Mouse (Mus musculus): ENCODE results near the gene Gsk3b. TPM values are rescaled to one million over a fixed set of nuclear protein-coding genes. Genes with fewer than 3 reads are reported as not detected.
A peak's percentile ranks its signal among the peaks of the same experiment; 100 is the strongest.

Gene Gsk3b
- polyA plus RNA-seq, 1 experiment from 2014 or later, result 84.1 TPM

DNA sequence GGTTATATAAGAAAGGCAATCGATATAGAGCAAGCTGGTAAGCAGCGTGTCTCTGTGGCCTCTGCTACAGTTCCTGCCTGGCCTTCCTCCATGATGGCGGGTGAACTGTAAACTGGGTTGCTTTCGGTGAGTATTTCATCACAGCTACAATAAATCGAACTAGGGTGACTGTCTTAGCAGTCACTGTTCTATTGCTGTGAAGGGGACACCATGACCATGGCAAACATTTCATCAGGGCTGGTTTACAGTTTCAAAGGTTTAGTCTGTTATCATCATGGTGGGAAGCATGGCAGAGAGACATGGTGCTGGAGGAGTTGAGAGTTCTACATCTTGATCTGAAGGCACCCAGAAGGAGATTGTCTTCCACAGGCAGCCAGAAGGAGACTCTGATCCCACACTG lies 191.0 kb downstream of the Gsk3b start:
- H3K27me3 ChIP-seq (ENCODE audit: insufficient read depth, poor library complexity, severe bottlenecking), result no peaks in the 10 kb centered on the region
- WGBS, result 94% methylated on average over 5 of the region's 5 CpGs
- no peak for DNase-seq (ENCODE audit: low spot score)
- no peak overlapping the region for H3K4me3 ChIP-seq
- no peaks in the 10 kb centered on the region for H3K36me3 ChIP-seq
- peaks cover 18% of the 10 kb centered on the region for H3K4me1 ChIP-seq (replicated peaks)
- no peak overlapping the region for H3K27ac ChIP-seq
- H3K9me3 ChIP-seq, result no peaks in the 10 kb centered on the region

DNA sequence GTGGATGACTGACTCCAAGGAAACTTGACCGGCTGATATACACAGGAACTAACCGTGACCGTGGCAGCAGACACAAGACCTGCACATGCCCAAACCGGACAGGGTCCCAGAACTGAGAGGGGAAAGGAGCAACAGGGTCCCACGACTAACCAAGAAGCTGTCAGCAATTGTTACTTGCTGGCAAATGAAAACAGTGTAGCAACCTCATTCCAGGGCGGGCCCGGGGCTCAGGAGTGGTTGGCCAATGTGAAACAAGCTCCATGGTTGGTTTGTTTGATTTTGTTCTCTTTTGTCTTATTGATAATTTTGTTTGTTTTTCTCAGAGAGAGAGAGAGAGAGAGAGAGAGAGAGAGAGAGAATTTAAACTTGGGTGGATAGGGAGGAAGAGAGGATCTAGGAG lies 192.2 kb downstream of the Gsk3b start:
- whole genome bisulfite sequencing, result 86% methylated on average over 7 of the region's 7 CpGs
- Histone ChIP-seq H3K9me3 (no peaks in the 10 kb centered on the region), H3K27me3 (ENCODE audit: insufficient read depth, poor library complexity, severe bottlenecking) (no peaks in the 10 kb centered on the region), H3K4me3 (no peak overlapping the region), H3K27ac (no peak overlapping the region), H3K36me3 (no peaks in the 10 kb centered on the region), H3K4me1 (replicated peaks) (peaks cover 18% of the 10 kb centered on the region)
- no peak for DNase-seq (ENCODE audit: low spot score)

DNA sequence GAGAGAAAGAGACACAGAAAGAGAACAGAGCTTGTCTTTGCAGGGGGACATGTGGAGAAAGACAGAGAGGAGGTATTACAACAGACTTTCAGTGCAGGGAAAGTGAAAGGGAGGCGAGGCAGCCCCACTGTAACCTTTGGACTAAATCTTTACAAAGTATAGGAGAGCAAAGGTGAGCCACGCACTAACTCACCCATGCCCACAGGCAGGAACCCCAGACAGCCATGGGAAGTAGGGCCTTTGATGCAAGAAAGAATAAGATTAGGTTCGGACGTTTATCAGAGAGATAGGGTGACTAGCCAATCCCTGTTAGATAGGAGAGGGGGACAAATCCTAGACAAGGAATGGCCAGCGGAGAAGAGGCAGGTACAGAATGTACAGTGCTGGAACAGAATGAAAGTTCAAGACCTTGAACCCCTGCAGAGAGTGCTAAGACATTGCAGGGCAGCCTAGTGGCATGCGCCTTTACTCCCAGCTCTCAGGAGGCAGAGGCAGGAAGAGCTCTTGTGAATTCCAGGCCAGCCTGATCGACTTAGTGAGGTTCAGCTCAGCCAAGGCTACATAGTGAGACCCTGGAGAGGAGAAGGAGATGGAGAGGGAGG lies 193.9 kb downstream of the Gsk3b start:
- no peaks in the 10 kb centered on the region for H3K36me3 ChIP-seq
- peak overlapping the region; percentile 69; the same call in 1 of the 2 replicates for H3K27ac ChIP-seq
- no peaks in the 10 kb centered on the region for H3K27me3 ChIP-seq (ENCODE audit: insufficient read depth, poor library complexity, severe bottlenecking)
- no peak overlapping the region for H3K4me3 ChIP-seq
- WGBS, result 85% methylated on average over 7 of the region's 7 CpGs
- H3K4me1 ChIP-seq (replicated peaks), result peaks cover 19% of the 10 kb centered on the region
- H3K9me3 ChIP-seq, result no peaks in the 10 kb centered on the region
- DNase-seq (ENCODE audit: low spot score), result no peak

DNA sequence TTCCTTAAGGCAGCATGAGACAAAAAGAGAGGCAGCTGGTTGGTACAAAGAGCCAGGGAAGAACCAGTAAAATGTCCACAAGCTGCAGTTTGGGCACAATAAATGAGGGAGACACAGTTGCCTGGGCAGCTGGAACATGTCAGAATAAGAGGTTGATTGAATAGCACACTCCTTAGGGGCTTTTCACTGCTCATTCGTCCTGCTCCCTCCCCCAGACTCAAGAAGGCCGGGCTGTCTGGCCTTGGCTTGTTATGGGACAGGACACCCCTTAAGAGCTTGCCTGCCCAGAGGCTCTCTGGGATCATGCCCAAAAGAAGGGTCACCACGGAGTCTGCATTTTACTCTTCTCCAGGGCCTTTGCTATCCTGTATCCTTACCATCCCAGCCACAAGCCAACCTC lies 194.5 kb downstream of the Gsk3b start:
- H3K27ac ChIP-seq, result peak overlapping the region; percentile 69
- WGBS, result 49% methylated on average over 3 of the region's 3 CpGs
- H3K36me3 ChIP-seq, result no peaks in the 10 kb centered on the region
- DNase-seq (ENCODE audit: low spot score), result no peak
- no peaks in the 10 kb centered on the region for H3K9me3 ChIP-seq
- no peaks in the 10 kb centered on the region for H3K27me3 ChIP-seq (ENCODE audit: insufficient read depth, poor library complexity, severe bottlenecking)
- H3K4me1 ChIP-seq (replicated peaks), result peaks cover 25% of the 10 kb centered on the region
- H3K4me3 ChIP-seq, result no peak overlapping the region

DNA sequence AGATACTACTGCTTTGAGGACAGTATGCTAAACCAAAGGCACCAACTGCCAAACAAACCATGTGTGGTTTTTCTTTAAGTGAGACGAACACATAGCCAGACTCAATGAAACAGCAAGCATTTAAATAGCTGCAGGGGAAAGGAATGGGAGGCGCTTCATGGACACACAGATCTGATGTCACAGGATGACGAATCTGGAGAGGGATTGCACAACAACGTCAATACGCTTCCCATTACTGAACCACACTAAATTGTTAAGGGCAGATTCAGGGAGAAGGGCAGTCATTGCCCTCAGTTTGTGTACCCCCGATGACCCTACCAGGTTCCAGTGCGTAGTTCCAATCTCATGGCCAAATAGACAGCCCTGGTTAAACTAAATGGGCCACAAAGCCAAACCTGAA lies 197.0 kb downstream of the Gsk3b start:
- Histone ChIP-seq H3K27me3 (ENCODE audit: insufficient read depth, poor library complexity, severe bottlenecking) (no peaks in the 10 kb centered on the region), H3K4me1 (replicated peaks) (peaks cover 35% of the 10 kb centered on the region), H3K4me3 (no peak overlapping the region), H3K27ac (no peak overlapping the region), H3K36me3 (no peaks in the 10 kb centered on the region), H3K9me3 (no peaks in the 10 kb centered on the region)
- DNase-seq (ENCODE audit: low spot score), result no peak
- WGBS, result 85% methylated on average over 7 of the region's 7 CpGs

DNA sequence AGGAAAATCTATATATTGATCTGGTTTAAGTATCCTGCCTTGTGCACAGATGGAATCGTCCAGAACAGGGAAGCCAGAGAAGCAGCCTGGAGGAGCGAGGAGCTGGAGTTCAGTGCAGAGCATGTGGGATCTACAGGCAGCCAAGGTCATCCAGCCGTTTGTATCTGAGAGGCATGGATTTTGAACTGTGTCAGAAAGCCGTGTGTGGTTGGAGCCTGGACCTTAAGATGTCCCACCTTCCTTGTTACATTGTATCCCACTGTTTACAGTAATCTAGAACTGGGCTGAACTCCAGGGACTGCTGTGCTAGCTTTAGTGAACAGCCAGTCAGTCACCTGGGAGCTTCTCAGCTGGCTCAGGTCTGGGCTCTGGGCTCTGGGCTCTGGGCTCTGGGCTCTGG lies 197.7 kb downstream of the Gsk3b start:
- Histone ChIP-seq H3K36me3 (no peaks in the 10 kb centered on the region), H3K27me3 (ENCODE audit: insufficient read depth, poor library complexity, severe bottlenecking) (no peaks in the 10 kb centered on the region), H3K9me3 (no peaks in the 10 kb centered on the region), H3K4me3 (no peak overlapping the region), H3K27ac (no peak overlapping the region), H3K4me1 (replicated peaks) (peaks cover 35% of the 10 kb centered on the region)
- no peak for DNase-seq (ENCODE audit: low spot score)
- 77% methylated on average over 4 of the region's 4 CpGs for WGBS

DNA sequence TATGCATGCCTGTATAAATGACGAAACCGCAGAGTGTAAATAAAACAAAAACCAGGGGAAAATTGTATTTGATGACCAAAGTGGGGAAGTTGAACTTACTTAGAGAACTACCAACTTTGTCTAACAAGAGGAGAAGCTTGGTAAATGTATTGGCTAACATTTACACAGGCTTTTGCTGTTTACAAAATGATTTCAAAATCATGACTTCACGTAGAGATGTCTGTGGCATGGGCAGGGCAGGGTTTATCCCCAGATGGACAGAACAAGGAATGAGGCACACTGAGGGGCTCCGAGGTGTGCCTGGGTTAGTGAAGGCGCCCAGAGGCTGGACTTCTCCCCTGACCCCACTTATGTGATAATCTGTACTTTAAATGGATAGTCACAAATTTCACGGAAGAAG lies 198.6 kb downstream of the Gsk3b start:
- no peak for DNase-seq (ENCODE audit: low spot score)
- Histone ChIP-seq H3K9me3 (no peaks in the 10 kb centered on the region), H3K27me3 (ENCODE audit: insufficient read depth, poor library complexity, severe bottlenecking) (no peaks in the 10 kb centered on the region), H3K4me1 (replicated peaks) (peaks cover 34% of the 10 kb centered on the region), H3K4me3 (no peak overlapping the region), H3K36me3 (no peaks in the 10 kb centered on the region), H3K27ac (no peak overlapping the region)
- 79% methylated on average over 6 of the region's 6 CpGs for WGBS

DNA sequence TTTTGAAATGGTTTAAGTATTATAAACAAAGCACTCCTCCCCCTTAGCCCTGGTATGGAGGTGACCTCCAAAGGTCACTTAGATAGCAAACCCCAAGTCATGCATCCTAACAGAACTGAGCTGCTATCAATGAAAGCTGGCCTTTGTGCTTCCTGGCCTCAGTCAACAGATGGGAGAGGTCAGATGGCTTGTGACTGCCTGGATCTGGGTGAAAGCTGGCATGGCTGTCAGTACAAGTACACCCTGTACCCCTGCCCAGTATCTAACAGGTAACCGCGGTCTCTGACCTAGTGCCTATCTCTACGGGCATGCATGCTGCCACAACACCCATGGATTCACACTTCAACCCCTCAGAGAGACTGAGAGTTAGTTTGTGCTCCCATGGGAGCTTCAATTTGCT lies 199.0 kb downstream of the Gsk3b start:
- WGBS, result 92% methylated on average over 3 of the region's 3 CpGs
- Histone ChIP-seq H3K27me3 (ENCODE audit: insufficient read depth, poor library complexity, severe bottlenecking) (no peaks in the 10 kb centered on the region), H3K4me1 (replicated peaks) (peaks cover 33% of the 10 kb centered on the region), H3K36me3 (no peaks in the 10 kb centered on the region), H3K27ac (no peak overlapping the region), H3K4me3 (no peak overlapping the region), H3K9me3 (no peaks in the 10 kb centered on the region)
- DNase-seq (ENCODE audit: low spot score), result no peak

DNA sequence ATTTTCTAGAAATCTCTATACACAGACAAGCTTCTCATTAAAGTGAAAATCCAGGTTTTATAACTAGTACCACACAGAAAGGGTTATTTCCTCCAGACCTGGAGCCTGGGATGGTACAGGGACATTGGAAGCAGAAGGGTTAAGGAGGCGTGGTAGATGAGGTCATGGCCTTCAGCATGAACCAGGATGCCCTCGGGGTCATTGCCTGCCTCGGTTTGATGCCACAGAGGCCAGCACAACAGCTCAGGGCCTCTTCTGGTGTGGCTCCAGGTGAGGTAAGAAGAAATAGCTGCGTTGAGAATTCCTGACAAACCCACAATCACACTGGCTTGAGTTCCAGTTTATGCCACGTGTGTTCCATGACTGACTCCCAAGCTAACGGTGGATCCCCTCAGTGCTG lies 200.1 kb downstream of the Gsk3b start:
- Histone ChIP-seq H3K36me3 (no peaks in the 10 kb centered on the region), H3K4me3 (no peak overlapping the region), H3K27me3 (ENCODE audit: insufficient read depth, poor library complexity, severe bottlenecking) (no peaks in the 10 kb centered on the region), H3K9me3 (no peaks in the 10 kb centered on the region), H3K4me1 (replicated peaks) (peaks cover 22% of the 10 kb centered on the region), H3K27ac (no peak overlapping the region)
- 29% methylated on average over 6 of the region's 6 CpGs for WGBS
- DNase-seq (ENCODE audit: low spot score), result no peak

DNA sequence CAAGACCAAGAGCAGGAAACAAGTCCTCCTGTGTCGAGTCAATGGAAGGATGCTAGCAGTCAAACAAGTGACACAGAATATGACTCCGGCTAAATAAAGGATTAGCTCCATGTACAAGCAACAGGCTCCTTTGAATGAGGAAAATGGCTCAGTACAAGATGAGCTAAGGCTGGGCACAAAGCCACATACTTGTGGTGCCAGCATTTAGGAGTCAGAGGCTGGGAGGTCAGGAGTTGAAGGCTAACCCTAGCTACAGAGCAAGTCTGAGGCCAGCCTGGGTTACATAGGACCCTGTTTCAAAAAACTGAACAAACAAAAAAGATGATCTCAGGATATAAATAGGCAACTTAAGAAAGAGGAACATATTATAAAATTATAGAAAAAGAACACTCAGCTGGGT lies 201.3 kb downstream of the Gsk3b start:
- WGBS, result 92% methylated on average over 2 of the region's 2 CpGs
- no peaks in the 10 kb centered on the region for H3K9me3 ChIP-seq
- peaks cover 17% of the 10 kb centered on the region for H3K4me1 ChIP-seq (replicated peaks)
- H3K27ac ChIP-seq, result no peak overlapping the region
- no peaks in the 10 kb centered on the region for H3K27me3 ChIP-seq (ENCODE audit: insufficient read depth, poor library complexity, severe bottlenecking)
- DNase-seq (ENCODE audit: low spot score), result no peak
- H3K4me3 ChIP-seq, result no peak overlapping the region
- H3K36me3 ChIP-seq, result no peaks in the 10 kb centered on the region

DNA sequence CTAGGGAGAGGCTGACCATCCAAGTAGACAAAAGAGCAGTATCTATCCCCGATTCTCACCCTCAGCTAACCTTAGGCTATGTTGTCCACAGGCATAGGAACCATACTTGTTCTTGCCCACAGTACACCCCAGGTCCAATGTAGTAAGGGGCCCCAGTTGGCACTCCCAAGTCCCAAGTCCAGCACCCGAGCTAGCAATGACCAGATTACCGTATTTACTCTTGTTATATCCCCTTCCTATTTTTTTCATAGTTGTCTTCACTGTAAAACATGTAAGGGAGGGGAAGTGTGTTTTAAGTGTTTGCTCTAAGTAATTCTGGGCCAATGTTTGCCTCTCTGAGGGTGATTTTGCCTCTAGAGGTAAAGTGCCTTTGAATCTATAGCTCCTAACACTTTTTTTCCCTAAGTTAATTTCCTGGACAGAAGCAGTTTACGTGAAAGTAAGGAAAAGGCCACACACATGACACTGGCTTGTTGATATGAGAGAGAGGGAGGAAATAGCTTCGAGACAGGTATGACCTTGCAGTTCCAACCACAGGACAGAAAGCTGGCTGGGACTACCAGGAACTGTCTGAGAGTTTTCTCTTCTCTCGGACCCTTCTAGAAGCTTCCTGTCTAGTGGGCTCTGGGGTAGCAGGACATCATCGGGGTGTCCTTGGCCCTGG lies 206.0 kb downstream of the Gsk3b start, which contains the start of gene Nr1i2:
Gene Nr1i2 (minus strand): TSS at position 140 of the 664 bp plus-strand sequence.
- no peak for DNase-seq (ENCODE audit: low spot score)
- 72% methylated on average over 7 of the region's 7 CpGs for WGBS

DNA sequence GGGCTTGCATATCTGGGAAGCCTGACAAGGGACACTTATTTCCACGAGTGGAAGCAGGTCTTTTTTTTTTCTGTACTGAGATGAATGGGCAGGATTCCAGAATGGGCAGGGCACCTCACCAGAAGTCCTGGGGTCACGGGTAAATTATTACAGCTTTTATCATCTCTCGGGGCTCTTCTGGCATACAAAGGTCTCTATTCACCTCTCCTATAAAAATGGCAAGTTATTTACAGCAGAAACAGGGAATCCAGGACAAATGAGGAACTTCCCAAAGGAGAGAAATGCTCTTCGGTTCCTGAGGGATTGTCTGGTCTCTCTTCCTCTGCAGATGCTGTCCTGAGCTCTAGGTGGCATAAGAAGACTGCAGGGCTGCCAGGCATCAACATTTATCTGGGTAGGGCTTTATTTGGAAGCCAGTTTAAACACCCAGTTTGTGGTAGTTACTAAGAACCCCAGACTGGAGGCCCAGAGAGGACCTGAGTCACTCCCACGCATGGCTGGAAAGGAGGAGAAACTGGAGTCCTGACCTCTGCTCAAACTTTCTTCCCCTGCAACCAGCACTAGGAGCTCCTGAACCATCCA lies 206.6 kb downstream of the Gsk3b start:
- Histone ChIP-seq H3K36me3 (no peaks in the 10 kb centered on the region), H3K4me1 (replicated peaks) (no peaks in the 10 kb centered on the region), H3K27me3 (ENCODE audit: insufficient read depth, poor library complexity, severe bottlenecking) (no peaks in the 10 kb centered on the region), H3K27ac (no peak overlapping the region), H3K4me3 (no peak overlapping the region), H3K9me3 (no peaks in the 10 kb centered on the region)
- WGBS, result 61% methylated on average over 5 of the region's 5 CpGs
- no peak for DNase-seq (ENCODE audit: low spot score)

More for the DNA sequence above, 206.0 kb downstream of the Gsk3b start, which contains the start of gene Nr1i2:
- Histone ChIP-seq H3K36me3 (no peaks in the 10 kb centered on the region), H3K9me3 (no peaks in the 10 kb centered on the region), H3K4me3 (no peak within 1 kb of the TSS), H3K27me3 (ENCODE audit: insufficient read depth, poor library complexity, severe bottlenecking) (no peaks in the 10 kb centered on the region), H3K27ac (no peak within 1 kb of the TSS), H3K4me1 (replicated peaks) (no peaks in the 10 kb centered on the region)

Measured in hindbrain, embryonic 10.5 days (tissue).